Comparison of ENCODE assay signal across 8 mouse cellular contexts in the genomic region with DNA sequence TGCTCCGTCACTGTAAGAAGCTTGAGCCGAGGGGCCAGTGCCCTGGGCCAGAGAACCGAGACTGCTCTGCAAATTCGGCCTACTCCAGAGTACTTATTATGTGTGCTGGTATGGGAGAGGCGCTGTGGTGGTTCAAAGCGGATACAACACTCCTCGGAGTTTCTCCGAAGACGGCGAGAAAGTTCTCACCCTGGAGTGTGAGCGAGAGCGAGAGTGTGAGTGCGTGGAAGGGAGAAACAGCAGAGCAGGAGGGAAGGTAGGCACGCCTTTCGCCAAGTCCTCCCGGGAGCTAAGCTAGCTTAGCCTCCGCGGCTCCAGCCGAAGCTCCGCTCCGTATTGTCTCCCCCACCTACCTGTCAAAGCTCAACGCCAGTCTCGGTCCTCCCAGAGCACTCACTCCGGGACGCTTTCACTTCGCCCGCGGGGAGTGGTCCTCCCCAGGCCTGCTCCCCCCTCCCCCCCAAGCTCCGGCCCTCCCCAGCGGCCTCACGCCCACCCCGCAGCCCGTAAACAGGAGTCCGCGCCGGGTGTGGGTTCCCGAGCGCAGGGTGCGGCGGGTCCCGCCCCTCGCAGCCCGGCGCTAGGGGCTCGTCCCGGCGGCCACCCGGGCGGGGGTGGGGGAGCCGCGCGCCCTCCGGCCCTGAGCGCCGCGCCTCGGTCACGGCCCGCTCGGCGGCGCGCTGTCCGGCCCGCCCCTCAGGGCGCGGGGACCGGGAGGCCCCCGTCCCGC. TPM values are rescaled to one million over a fixed set of nuclear protein-coding genes. Genes with fewer than 3 reads are reported as not detected.
DNase-seq lines count a peak whose midpoint lies in the region; ATAC-seq and TF ChIP-seq lines count a peak whose summit lies in the region.

No protein-coding gene starts in this region.

- WGBS in embryonic facial prominence, embryonic 10.5 days, result under 1% methylated on average over 70 of the region's 70 CpGs
- under 1% methylated on average over 57 of the region's 70 CpGs for WGBS in heart, adult 2 months
- WGBS in kidney, adult 2 months, result 3% methylated on average over 65 of the region's 70 CpGs
- under 1% methylated on average over 51 of the region's 70 CpGs for WGBS in liver, embryonic 11.5 days

- intact Hi-C loops in heart, adult 2 months (cut with DNase I), result loop anchor here (5.0 kb wide), 3 partner anchors 120 to 175 kb away; partner anchors contain the start of genes Gm20604, Gm28051, Gon7 and Itpk1

- no peaks in the 10 kb centered on the region for H3K79me2 ChIP-seq in heart, adult 2 months (replicated peaks; ENCODE audit: control insufficient read depth, insufficient read depth, low read length)

- TF ChIP-seq POLR2A in heart, adult 2 months (IDR thresholded peaks at IDR 0.05; ENCODE audit: insufficient read depth, low read depth, low read length), result no peak
- TF ChIP-seq POLR2A in kidney, adult 2 months (IDR thresholded peaks at IDR 0.05; ENCODE audit: low read depth, low read length), result no peak

- peak overlapping the region; percentile 97 for H3K27ac ChIP-seq in embryonic facial prominence, embryonic 10.5 days (replicated peaks)
- H3K27ac ChIP-seq in heart, adult 2 months, result peak overlapping the region; percentile 78
- H3K27ac ChIP-seq in kidney, adult 2 months (ENCODE audit: insufficient read depth, low read depth, low read length), result peak overlapping the region; percentile 88
- peak overlapping the region; percentile 85 for H3K27ac ChIP-seq in liver, embryonic 11.5 days (ENCODE audit: low read depth, low read length)

- peak overlapping the region; percentile 93 for H3K4me2 ChIP-seq in liver, embryonic 11.5 days

- H3K9ac ChIP-seq in heart, adult 2 months (ENCODE audit: low read depth, low read length), result peak overlapping the region; percentile 99
- peak overlapping the region; percentile 94 for H3K9ac ChIP-seq in liver, embryonic 11.5 days (ENCODE audit: low read depth, low read length)

- TF ChIP-seq EP300 in heart, adult 2 months (IDR thresholded peaks at IDR 0.05; ENCODE audit: insufficient read depth, low read depth, low read length), result no peak

- no peaks in the 10 kb centered on the region for H3K36me3 ChIP-seq in embryonic facial prominence, embryonic 10.5 days (replicated peaks)
- peaks cover 13% of the 10 kb centered on the region for H3K36me3 ChIP-seq in heart, adult 2 months (ENCODE audit: control insufficient read depth, insufficient read depth, low read length)
- no peaks in the 10 kb centered on the region for H3K36me3 ChIP-seq in kidney, adult 2 months (ENCODE audit: control insufficient read depth, insufficient read depth, low read length)
- H3K36me3 ChIP-seq in liver, embryonic 11.5 days (ENCODE audit: control insufficient read depth, insufficient read depth, low read length), result no peaks in the 10 kb centered on the region

- H3K4me1 ChIP-seq in embryonic facial prominence, embryonic 10.5 days, result peaks cover 20% of the 10 kb centered on the region
- peaks cover 4% of the 10 kb centered on the region for H3K4me1 ChIP-seq in heart, adult 2 months (ENCODE audit: control insufficient read depth, insufficient read depth, low read length)
- H3K4me1 ChIP-seq in kidney, adult 2 months (ENCODE audit: control insufficient read depth, insufficient read depth, low read length), result peaks cover 3% of the 10 kb centered on the region; the same call in 1 of the 2 replicates
- H3K4me1 ChIP-seq in liver, embryonic 11.5 days (replicated peaks; ENCODE audit: control insufficient read depth, insufficient read depth, low read length), result peaks cover 5% of the 10 kb centered on the region

- DNase-seq in A20 (ENCODE audit: low read depth, low spot score), result peak; percentile 61
- peak; percentile 33 for DNase-seq in adrenal gland, adult 8-10 months
- DNase-seq in embryonic facial prominence, embryonic 10.5 days (ENCODE audit: low spot score), result peak; percentile 70
- DNase-seq in heart, adult 2 months, result peak in 1 of 2 experiments; percentile 63
- DNase-seq in kidney, adult 2 months, result peak; percentile 50
- peak; percentile 69 for DNase-seq in liver, embryonic 11.5 days (ENCODE audit: low spot score)
- peak; percentile 26 to 35 for DNase-seq in spleen, postnatal 36 days (ENCODE audit: low spot score in 2 of 2)

- H3K27me3 ChIP-seq in embryonic facial prominence, embryonic 10.5 days (replicated peaks; ENCODE audit: low read depth, poor library complexity, severe bottlenecking), result no peaks in the 10 kb centered on the region
- no peaks in the 10 kb centered on the region for H3K27me3 ChIP-seq in heart, adult 2 months (ENCODE audit: control insufficient read depth, insufficient read depth, low read length)
- H3K27me3 ChIP-seq in kidney, adult 2 months (replicated peaks; ENCODE audit: control insufficient read depth, insufficient read depth, low read length), result no peaks in the 10 kb centered on the region
- no peaks in the 10 kb centered on the region for H3K27me3 ChIP-seq in liver, embryonic 11.5 days (replicated peaks; ENCODE audit: control insufficient read depth, insufficient read depth, low read length)

- no peaks in the 10 kb centered on the region for H3K9me3 ChIP-seq in embryonic facial prominence, embryonic 10.5 days
- no peaks in the 10 kb centered on the region for H3K9me3 ChIP-seq in liver, embryonic 11.5 days (ENCODE audit: control insufficient read depth, low read length)

- peak; percentile 5; the same call in 1 of the 2 replicates for TF ChIP-seq CTCF in heart, adult 2 months (IDR thresholded peaks at IDR 0.05)
- TF ChIP-seq CTCF in kidney, adult 2 months (conservative IDR thresholded peaks at IDR 0.05; ENCODE audit: insufficient read depth, insufficient read length, low read depth, low read length), result 0 out of 2 replicates have a peak, but pooled peaks have one; percentile 6

- ATAC-seq in liver, embryonic 11.5 days (replicated peaks; ENCODE audit: low FRiP score), result peak; percentile 79
- ATAC-seq in monocyte, adult 5-6 weeks (replicated peaks; ENCODE audit: insufficient number of reproducible peaks, low FRiP score, low TSS enrichment, poor library complexity, severe bottlenecking), result peak; percentile 59

- H3K4me3 ChIP-seq in embryonic facial prominence, embryonic 10.5 days, result peak overlapping the region; percentile 97
- H3K4me3 ChIP-seq in heart, adult 2 months, result peak overlapping the region; percentile 91
- H3K4me3 ChIP-seq in kidney, adult 2 months (ENCODE audit: insufficient read depth, low read depth, low read length), result peak overlapping the region; percentile 67
- H3K4me3 ChIP-seq in liver, embryonic 11.5 days (ENCODE audit: low read depth, low read length), result peak overlapping the region; percentile 92

RNA-seq across cellular contexts. Expression of gene Btbd7, which starts 0.8 kb away (rescaled TPM):
- 10 to 100 TPM; 44.9 to 59.5 (median 54.3) TPM for total RNA-seq in adrenal gland, adult 8-10 months (2022)
- polyA plus RNA-seq in embryonic facial prominence, embryonic 10.5 days (2016; fragmentation: Nextera tagmentation; extraction: Ambion mirVana), result 17.6 and 19.5 TPM in 2 replicates
- 10 to 100 TPM; 24.0 to 25.7 TPM for total RNA-seq in heart, adult 2 months (2021)
- 8.6 and 17.1 TPM in 2 replicates for polyA plus RNA-seq in heart, adult 2 months (2012; rRNA removed)
- polyA plus RNA-seq in kidney, adult 2 months (2012; rRNA removed), result 11.9 and 12.2 TPM in 2 replicates
- polyA plus RNA-seq in liver, embryonic 11.5 days (2014; fragmentation: Nextera tagmentation; extraction: Ambion mirVana), result 9.8 and 11.1 TPM in 2 replicates
- 27.2 to 52.0 TPM (median 37.5 TPM) in 3 replicates for total RNA-seq in monocyte, adult 5-6 weeks (2017)

RNA-seq across cellular contexts. Expression of gene Cox8c, which starts 21.6 kb away (rescaled TPM):
- not detected for total RNA-seq in adrenal gland, adult 8-10 months (2022)
- polyA plus RNA-seq in embryonic facial prominence, embryonic 10.5 days (2016; fragmentation: Nextera tagmentation; extraction: Ambion mirVana), result not detected in 2 replicates
- total RNA-seq in heart, adult 2 months (2021), result not detected
- not detected in 2 replicates for polyA plus RNA-seq in heart, adult 2 months (2012; rRNA removed)
- not detected in 2 replicates for polyA plus RNA-seq in kidney, adult 2 months (2012; rRNA removed)
- not detected in 2 replicates for polyA plus RNA-seq in liver, embryonic 11.5 days (2014; fragmentation: Nextera tagmentation; extraction: Ambion mirVana)
- not detected in 3 replicates for total RNA-seq in monocyte, adult 5-6 weeks (2017)
